Comparison of ENCODE assay signal across 18 mouse cellular contexts in genomic region chr2:172472318-172472717, GRCm38 (mm10). TPM values are rescaled to one million over a fixed set of nuclear protein-coding genes. Genes with fewer than 3 reads are reported as not detected.
A peak's percentile ranks its signal among the peaks of the same experiment; 100 is the strongest.
DNase-seq lines count a peak whose midpoint lies in the region; ATAC-seq and TF ChIP-seq lines count a peak whose summit lies in the region.
"Had no signal": no experiment of that assay in that cellular context is flagged by ENCODE, and none has a peak within 500 bp of the region (broad histone marks: within the 10 kb centered on the region; RNA-seq: fewer than 3 reads in every experiment).

Gene Fam209 (plus strand): TSS chr2:172472520.

- WGBS in kidney, embryonic 16.5 days = 91% methylated on average over 11 of the region's 11 CpGs

- ATAC-seq in kidney, embryonic 16.5 days (ENCODE audit: low FRiP score, low TSS enrichment) = no peak
- ATAC-seq: activated CD4-positive, CD25-positive, alpha-beta regulatory T cell, adult 4 months had no signal

- peaks cover 11% of the 10 kb centered on the region for H3K36me3 ChIP-seq in kidney, embryonic 16.5 days (ENCODE audit: insufficient read depth, low read length)
- no peaks in the 10 kb centered on the region for H3K36me3 ChIP-seq in testis, adult 2 months (ENCODE audit: control insufficient read depth, insufficient read depth, low read length)

- no peak for TF ChIP-seq CTCF in gastrocnemius, adult 2 months (IDR thresholded peaks at IDR 0.05)
- TF ChIP-seq CTCF in testis, adult 2 months (IDR thresholded peaks at IDR 0.05; ENCODE audit: control insufficient read depth, insufficient read depth, insufficient replicate concordance, low read depth, low read length) = no peak
- no peak for TF ChIP-seq CTCF in left cerebral cortex, adult 2 months (IDR thresholded peaks at IDR 0.05)

- H3K4me3 ChIP-seq in gastrocnemius, adult 2 months = no peak within 1 kb of the TSS
- H3K4me3 ChIP-seq in kidney, embryonic 16.5 days (ENCODE audit: low read length) = no peak within 1 kb of the TSS
- peak within 1 kb of the TSS; percentile 95 for H3K4me3 ChIP-seq in testis, adult 2 months (ENCODE audit: control insufficient read depth, low read depth, low read length)
- no peak within 1 kb of the TSS for H3K4me3 ChIP-seq in left cerebral cortex, adult 2 months
- H3K4me3 ChIP-seq: heart, embryonic 10.5 days; hindbrain, embryonic 15.5 days; midbrain, embryonic 10.5 days had no signal

- H3K27me3 ChIP-seq in kidney, embryonic 16.5 days (ENCODE audit: insufficient read depth, low read length) = no peaks in the 10 kb centered on the region
- no peaks in the 10 kb centered on the region for H3K27me3 ChIP-seq in testis, adult 2 months (ENCODE audit: control insufficient read depth, insufficient read depth, low read length)

- no peak within 1 kb of the TSS for H3K9ac ChIP-seq in kidney, embryonic 16.5 days (replicated peaks; ENCODE audit: low read length)
- H3K9ac ChIP-seq: hindbrain, embryonic 15.5 days had no signal

- intact Hi-C loops in gastrocnemius, adult 2 months (cut with DNase I) = loop anchor here (10.0 kb wide), 1 partner anchor 612 kb away; no protein-coding TSS in a partner anchor
- intact Hi-C loops in left cerebral cortex, adult 2 months (cut with DNase I) = no loop called here

- H3K9me3 ChIP-seq in kidney, embryonic 16.5 days (ENCODE audit: low read length) = no peaks in the 10 kb centered on the region
- H3K9me3 ChIP-seq: heart, embryonic 10.5 days; hindbrain, embryonic 15.5 days; midbrain, embryonic 10.5 days had no signal

- no peak within 1 kb of the TSS for H3K4me2 ChIP-seq in kidney, embryonic 16.5 days (replicated peaks; ENCODE audit: low read depth, low read length)
- H3K4me2 ChIP-seq: hindbrain, embryonic 15.5 days had no signal

- peak within 1 kb of the TSS; percentile 91 for H3K27ac ChIP-seq in gastrocnemius, adult 2 months
- H3K27ac ChIP-seq in kidney, embryonic 16.5 days (ENCODE audit: low read length) = 0 out of 2 replicates have a peak within 1 kb of the TSS, but pooled peaks have one; percentile 11
- H3K27ac ChIP-seq in testis, adult 2 months (ENCODE audit: control insufficient read depth, insufficient read depth, low read depth, low read length) = peak within 1 kb of the TSS; percentile 65
- no peak within 1 kb of the TSS for H3K27ac ChIP-seq in left cerebral cortex, adult 2 months
- H3K27ac ChIP-seq: heart, embryonic 10.5 days; hindbrain, embryonic 15.5 days; midbrain, embryonic 10.5 days had no signal

- DNase-seq in gastrocnemius, adult 2 months = no peak
- DNase-seq in gastrocnemius, adult 8-10 months (ENCODE audit: low spot score in 2 of 2) = no peak
- DNase-seq in kidney, adult 11 months = no peak
- DNase-seq in testis, postnatal 10 days (ENCODE audit: low spot score) = no peak
- no peak for DNase-seq in layer of hippocampus, adult 9-11 months
- no peak for DNase-seq in left cerebral cortex, adult 2 months (ENCODE audit: extremely low spot score in 1 of 2, low spot score in 2 of 2)
- DNase-seq: adrenal gland, postnatal 25 days; gastrocnemius, postnatal 36 days; lung, adult 18-20 months had no signal

- peaks cover 12% of the 10 kb centered on the region; the same call in 1 of the 2 replicates for H3K4me1 ChIP-seq in kidney, embryonic 16.5 days (ENCODE audit: insufficient read depth, low read length)
- H3K4me1 ChIP-seq in testis, adult 2 months (ENCODE audit: control insufficient read depth, insufficient read depth, low read length) = no peaks in the 10 kb centered on the region; the same call in 1 of the 2 replicates

- peak; percentile 87; the same call in 1 of the 2 replicates for TF ChIP-seq POLR2A in testis, adult 2 months (IDR thresholded peaks at IDR 0.05; ENCODE audit: control insufficient read depth, low read depth, low read length)

RNA-seq across cellular contexts. Expression of gene Fam209, which starts in this region (rescaled TPM):
- total RNA-seq in gastrocnemius, adult 2 months (2021) = under 1 TPM in 1 of 2 experiments, not detected in 1; 0.36 TPM
- 1 to 10 TPM in 1 of 4 experiments, not detected in 3; 1.0 TPM for total RNA-seq in gastrocnemius, adult 8-10 months (2022)
- 0.64 TPM in 1 of 2 replicates, not detected in the other for polyA plus RNA-seq in kidney, embryonic 16.5 days (2015; fragmentation: Nextera tagmentation; extraction: Ambion mirVana)
- polyA plus RNA-seq in testis, adult 2 months (2012; rRNA removed) = 376 and 416 TPM in 2 replicates
- total RNA-seq in left cerebral cortex, adult 2 months (2021) = under 1 TPM in 1 of 2 experiments, not detected in 1; 0.52 TPM
- total RNA-seq: left cerebral cortex, postnatal 36 days had no signal
- polyA plus RNA-seq: heart, embryonic 10.5 days; hindbrain, embryonic 15.5 days; kidney, embryonic 14.5 days; small intestine, adult 2 months had no signal

Comparison
In these comparisons a context has a peak if more than half of its experiments do, and no peak if none do; other contexts are left out.
1. RNA of gene Fam209 (polyA plus RNA-seq): 376 to 416 TPM in testis, adult 2 months; 0.64 TPM in kidney, embryonic 16.5 days; every median in the first group is over 100 times any median in the second.